Mouse (Mus musculus) right cerebral cortex, postnatal 4 days (tissue): Measurements from ENCODE around the gene Rpa2.
A peak's percentile ranks its signal among the peaks of the same experiment; 100 is the strongest.
"Not testable (repeated sequence)": the region's sequence is repeated elsewhere in the genome, so short reads cannot be mapped to it uniquely, and the experiment has no call there.

Source experiments
- DNase-seq: peaks from one replicate; pipeline ENCODE4 v3.0.0-alpha.2; 2022

The Rpa2 gene

GRCm38 (mm10) chr4:132763125-132763524, 5.0 kb upstream of the Rpa2 start:
- not testable (repeated sequence) for DNase-seq

- no peak for DNase-seq
Measured at GRCm38 (mm10) chr4:132771776-132772175, 3.6 kb downstream of the Rpa2 start.

- no peak for DNase-seq
Measured at GRCm38 (mm10) chr4:132774905-132775304, 6.8 kb downstream of the Rpa2 start.

GRCm38 (mm10) chr4:132776764-132777163, 8.6 kb downstream of the Rpa2 start:
- DNase-seq = peak; percentile 75

GRCm38 (mm10) chr4:132778562-132779201, 10.6 kb downstream of the Rpa2 start:
- no peak for DNase-seq

- DNase-seq = no peak
Measured at GRCm38 (mm10) chr4:132780288-132780687, 12.2 kb downstream of the Rpa2 start.

- DNase-seq = no peak
Measured at GRCm38 (mm10) chr4:132783732-132784131, 15.6 kb downstream of the Rpa2 start.

GRCm38 (mm10) chr4:132785228-132785627, 17.1 kb downstream of the Rpa2 start:
- DNase-seq = no peak

GRCm38 (mm10) chr4:132789731-132790130, 21.6 kb downstream of the Rpa2 start:
- DNase-seq = no peak

- not testable (repeated sequence) for DNase-seq
Measured at GRCm38 (mm10) chr4:132793322-132794004, 25.3 kb downstream of the Rpa2 start.

- DNase-seq = no peak
Measured at GRCm38 (mm10) chr4:132794028-132794427, 25.9 kb downstream of the Rpa2 start.

- no peak for DNase-seq
Measured at GRCm38 (mm10) chr4:132794760-132795159, 26.6 kb downstream of the Rpa2 start.

GRCm38 (mm10) chr4:132795171-132795570, 27.0 kb downstream of the Rpa2 start:
- DNase-seq = no peak

- peak; percentile 25 for DNase-seq
Measured at GRCm38 (mm10) chr4:132796196-132796886, 28.2 kb downstream of the Rpa2 start, which contains the start of gene Themis2. Themis2 (minus strand) TSS chr4:132796387.

GRCm38 (mm10) chr4:132797461-132797860, 29.3 kb downstream of the Rpa2 start:
- no peak for DNase-seq

GRCm38 (mm10) chr4:132798028-132798427, 29.9 kb downstream of the Rpa2 start:
- no peak for DNase-seq

GRCm38 (mm10) chr4:132798666-132799065, 30.5 kb downstream of the Rpa2 start:
- DNase-seq = not testable (repeated sequence)

GRCm38 (mm10) chr4:132799845-132800244, 31.7 kb downstream of the Rpa2 start:
- DNase-seq = no peak

- DNase-seq = no peak
Measured at GRCm38 (mm10) chr4:132801176-132802077, 33.3 kb downstream of the Rpa2 start.

- no peak for DNase-seq
Measured at GRCm38 (mm10) chr4:132802171-132802637, 34.1 kb downstream of the Rpa2 start.

GRCm38 (mm10) chr4:132803212-132803611, 35.1 kb downstream of the Rpa2 start:
- DNase-seq = no peak

GRCm38 (mm10) chr4:132803876-132804275, 35.7 kb downstream of the Rpa2 start:
- no peak for DNase-seq

- DNase-seq = no peak
Measured at GRCm38 (mm10) chr4:132804331-132804730, 36.2 kb downstream of the Rpa2 start.
